Mouse (Mus musculus) midbrain, postnatal 0 days (tissue): ENCODE data around the gene Fh1. TPM values are rescaled to one million over a fixed set of nuclear protein-coding genes. Genes with fewer than 3 reads are reported as not detected.

Source experiments
- ATAC-seq: fragments of 200-750 bp; cut with Nextera tagmentation; 2 replicates; pipeline ENCODE4 v1.8.0; 2017; ENCODE audit warnings: moderate number of reproducible peaks, mild to moderate bottlenecking, moderate TSS enrichment, moderate library complexity; ENCODE audit not compliant: low FRiP score
- DNase-seq: peaks from one replicate; pipeline ENCODE4 v3.0.0-alpha.2; 2015; ENCODE audit warnings: low spot score
- H3K27ac ChIP-seq: fragments of 300-500 bp; sonication (generic); 2 replicates; pipeline ENCODE4 v1.5.1; 2014; ENCODE audit warnings: low read depth, mild to moderate bottlenecking, low read length, mixed read lengths
- H3K27me3 ChIP-seq: fragments of 300-500 bp; sonication (generic); 2 replicates; pipeline ENCODE4 v1.6.1; 2014; ENCODE audit warnings: low read length, control low read depth, mixed read lengths; ENCODE audit not compliant: insufficient read depth
- H3K36me3 ChIP-seq: fragments of 300-500 bp; sonication (generic); 2 replicates; pipeline ENCODE4 v1.6.1; 2014; ENCODE audit warnings: low read length, control low read depth, mixed read lengths; ENCODE audit not compliant: insufficient read depth
- H3K4me1 ChIP-seq: fragments of 300-500 bp; sonication (generic); 2 replicates; pipeline ENCODE4 v1.6.1; 2014; ENCODE audit warnings: mild to moderate bottlenecking, control low read depth, antibody characterized with exemption, low read length, mixed read lengths; ENCODE audit not compliant: insufficient read depth
- H3K4me2 ChIP-seq: fragments of 300-500 bp; sonication (generic); 2 replicates; pipeline ENCODE4 v1.6.1; 2014; ENCODE audit warnings: low read depth, mild to moderate bottlenecking, low read length, mixed read lengths; ENCODE audit not compliant: poor library complexity, severe bottlenecking
- H3K4me3 ChIP-seq: fragments of 300-500 bp; sonication (generic); 2 replicates; pipeline ENCODE4 v1.5.1; 2014; ENCODE audit warnings: low read depth, mild to moderate bottlenecking, low read length, moderate library complexity
- H3K9ac ChIP-seq: fragments of 300-500 bp; sonication (generic); replicated peaks from 2 replicates; pipeline ENCODE4 v1.6.1; 2014; ENCODE audit warnings: mild to moderate bottlenecking, low read length, moderate library complexity, mixed read lengths; ENCODE audit not compliant: poor library complexity, severe bottlenecking
- H3K9me3 ChIP-seq: fragments of 300-500 bp; sonication (generic); 2 replicates; pipeline ENCODE4 v1.6.1; 2016; ENCODE audit warnings: low read length, control low read depth
- CTCF ChIP-seq: IDR thresholded peaks from 2 replicates; pipeline ENCODE4 v1.5.1; 2016; ENCODE audit warnings: antibody characterized with exemption, mild to moderate bottlenecking
- WGBS: fragments of 180-500 bp; shearing (Covaris S2); extraction: QIAGEN DNeasy Blood & Tissue Kit; methylation state at CpG from one replicate; pipeline ENCODE4 v1.1.7; 2014; 5-methylcytosine and 5-hydroxymethylcytosine counted together
- polyA plus RNA-seq: library from polyadenylated mRNA; unstranded; fragments of >200 nt; fragmentation: Nextera tagmentation; extraction: Ambion mirVana; gene quantifications from 2 replicates; pipeline ENCODE4 v1.2.1, GENCODE M21; 2015
- total RNA-seq: library from RNA; depleted of rRNA; stranded (reverse); fragments of >200 nt; gene quantifications from 2 replicates; pipeline ENCODE4 v1.2.3, GENCODE M21; 2014

Fh1 gene
- total and polyA plus RNA-seq, 2 experiments from 2014 or later, result 48.8 to 95.0 TPM

GRCm38 (mm10) chr1:175668666-175669405 lies 43.4 kb upstream of the Fh1 start:
- peak; percentile 79 for TF ChIP-seq CTCF
- H3K9ac ChIP-seq, result no peak overlapping the region
- DNase-seq, result peak; percentile 48

DNA sequence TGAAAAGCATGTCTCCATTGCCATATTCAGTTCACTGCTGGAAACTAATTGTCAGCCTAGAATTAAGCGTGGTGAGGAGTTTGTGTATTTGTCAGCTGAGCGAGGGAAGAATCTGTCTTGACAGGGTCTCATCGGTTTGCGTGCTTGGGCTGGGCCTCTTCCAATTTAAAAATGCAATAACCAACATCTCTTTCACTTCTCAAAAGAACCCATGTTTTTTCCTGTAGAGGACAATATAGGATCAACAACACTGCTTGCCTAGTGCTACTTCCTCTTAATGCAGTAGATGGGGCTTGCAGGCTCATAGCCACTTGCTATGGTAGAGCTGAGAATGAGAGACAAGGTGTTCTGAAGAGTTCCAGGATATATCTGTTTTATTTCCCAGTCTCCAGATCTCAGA lies 34.5 kb upstream of the Fh1 start:
- Histone ChIP-seq H3K27ac (no peak overlapping the region), H3K9ac (no peak overlapping the region), H3K36me3 (0 out of 2 replicates have a peak, but pooled peaks cover 2% of the 10 kb centered on the region), H3K27me3 (no peaks in the 10 kb centered on the region), H3K4me2 (no peak overlapping the region), H3K9me3 (no peaks in the 10 kb centered on the region), H3K4me3 (no peak overlapping the region), H3K4me1 (no peaks in the 10 kb centered on the region)
- ATAC-seq (no peak), DNase-seq (no peak)
- TF ChIP-seq CTCF, result no peak
- 90% methylated on average over 4 of the region's 4 CpGs for WGBS

More at GRCm38 (mm10) chr1:175668666-175669405, 43.4 kb upstream of the Fh1 start:
- WGBS, result 81% methylated on average over 5 of the region's 5 CpGs
- Histone ChIP-seq H3K36me3 (no peaks in the 10 kb centered on the region), H3K4me2 (no peak overlapping the region), H3K4me3 (no peak overlapping the region), H3K27me3 (no peaks in the 10 kb centered on the region), H3K27ac (no peak overlapping the region), H3K9me3 (no peaks in the 10 kb centered on the region), H3K4me1 (no peaks in the 10 kb centered on the region)
- 0 out of 2 replicates have a peak, but pooled peaks have one; percentile 63 for ATAC-seq

GRCm38 (mm10) chr1:175648615-175649014 lies 23.2 kb upstream of the Fh1 start:
- no peak for ATAC-seq
- H3K4me1 ChIP-seq, result no peaks in the 10 kb centered on the region
- H3K4me3 ChIP-seq, result no peak overlapping the region
- H3K36me3 ChIP-seq, result no peaks in the 10 kb centered on the region
- H3K4me2 ChIP-seq, result no peak overlapping the region
- no peak overlapping the region for H3K9ac ChIP-seq
- no peak for DNase-seq
- H3K27ac ChIP-seq, result no peak overlapping the region
- no peaks in the 10 kb centered on the region for H3K27me3 ChIP-seq
- no peak for TF ChIP-seq CTCF
- H3K9me3 ChIP-seq, result no peaks in the 10 kb centered on the region
- WGBS, result 90% methylated on average over 4 of the region's 4 CpGs

DNA sequence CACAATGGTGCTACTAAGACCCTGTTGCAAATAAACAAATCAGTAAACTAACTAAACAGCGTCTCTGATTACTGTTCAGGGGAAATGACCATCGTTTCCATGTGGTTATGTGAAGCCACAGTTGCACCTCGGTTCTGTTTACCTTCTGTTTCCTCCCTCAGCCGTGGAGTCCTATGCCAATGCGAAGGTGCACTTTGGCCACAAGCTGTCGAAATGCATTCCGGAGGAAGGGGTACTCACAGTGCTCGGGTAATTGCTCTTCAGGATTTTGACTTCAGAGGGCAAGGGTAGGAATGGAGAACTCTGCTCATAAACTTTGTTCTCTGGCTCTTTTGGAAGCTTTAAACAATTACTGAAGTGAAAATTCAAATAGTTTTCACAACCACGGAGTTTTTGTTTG lies 21.5 kb upstream of the Fh1 start:
- TF ChIP-seq CTCF, result no peak
- ATAC-seq (no peak), DNase-seq (no peak)

GRCm38 (mm10) chr1:175643496-175644265 lies 18.2 kb upstream of the Fh1 start:
- no peak for TF ChIP-seq CTCF
- H3K4me2 ChIP-seq, result no peak overlapping the region
- ATAC-seq (no peak), DNase-seq (no peak)
- H3K27me3 ChIP-seq, result no peaks in the 10 kb centered on the region
- no peak overlapping the region for H3K27ac ChIP-seq
- no peaks in the 10 kb centered on the region for H3K9me3 ChIP-seq
- 76% methylated on average over 5 of the region's 5 CpGs for WGBS
- no peaks in the 10 kb centered on the region for H3K4me1 ChIP-seq
- H3K36me3 ChIP-seq, result no peaks in the 10 kb centered on the region
- H3K4me3 ChIP-seq, result no peak overlapping the region
- H3K9ac ChIP-seq, result no peak overlapping the region

More for the DNA sequence above, 21.5 kb upstream of the Fh1 start:
- no peaks in the 10 kb centered on the region for H3K36me3 ChIP-seq
- WGBS, result 85% methylated on average over 9 of the region's 9 CpGs
- no peak overlapping the region for H3K9ac ChIP-seq
- H3K4me2 ChIP-seq, result no peak overlapping the region
- H3K27ac ChIP-seq, result no peak overlapping the region
- no peaks in the 10 kb centered on the region for H3K27me3 ChIP-seq
- H3K4me1 ChIP-seq, result no peaks in the 10 kb centered on the region
- no peak overlapping the region for H3K4me3 ChIP-seq
- H3K9me3 ChIP-seq, result no peaks in the 10 kb centered on the region
